Mouse (Mus musculus) adrenal gland, postnatal 10 days (tissue): ENCODE measurements around the gene Peli1. TPM values are rescaled to one million over a fixed set of nuclear protein-coding genes. Genes with fewer than 3 reads are reported as not detected.

Experiments
- DNase-seq: peaks from one replicate; pipeline ENCODE4 v3.0.0; 2021; ENCODE audit warnings: mixed read lengths
- total RNA-seq, 2 experiments: library from RNA; stranded (reverse); gene quantifications; 2 replicates each; pipeline ENCODE4 v1.2.3; 2021

Gene Peli1
- total RNA-seq, 2 experiments from 2014 or later, result 21.1 to 21.2 TPM

GRCm38 (mm10) chr11:21092621-21093020, 1.5 kb downstream of the Peli1 start:
- DNase-seq, result no peak

GRCm38 (mm10) chr11:21093081-21093815, 2.2 kb downstream of the Peli1 start:
- no peak for DNase-seq

- no peak for DNase-seq
These were observed 5.5 kb downstream of the Peli1 start for GRCm38 (mm10) chr11:21096590-21096989.

- DNase-seq, result no peak
These were observed 7.4 kb downstream of the Peli1 start for GRCm38 (mm10) chr11:21098457-21098856.

GRCm38 (mm10) chr11:21100704-21101103, 9.6 kb downstream of the Peli1 start:
- no peak for DNase-seq

- DNase-seq, result no peak
These were observed 10.2 kb downstream of the Peli1 start for GRCm38 (mm10) chr11:21101286-21101685.

- no peak for DNase-seq
These were observed 11.3 kb downstream of the Peli1 start for GRCm38 (mm10) chr11:21102273-21103005.

GRCm38 (mm10) chr11:21103186-21103585, 12.1 kb downstream of the Peli1 start:
- DNase-seq, result no peak

GRCm38 (mm10) chr11:21105393-21105792, 14.3 kb downstream of the Peli1 start:
- DNase-seq, result no peak

- DNase-seq, result no peak
These were observed 16.0 kb downstream of the Peli1 start for GRCm38 (mm10) chr11:21107120-21107519.

GRCm38 (mm10) chr11:21109279-21109678, 18.2 kb downstream of the Peli1 start:
- DNase-seq, result no peak

- DNase-seq, result no peak
These were observed 23.4 kb downstream of the Peli1 start for GRCm38 (mm10) chr11:21114516-21114915.

GRCm38 (mm10) chr11:21115804-21116203, 24.7 kb downstream of the Peli1 start:
- DNase-seq, result no peak

- DNase-seq, result no peak
These were observed 25.7 kb downstream of the Peli1 start for GRCm38 (mm10) chr11:21116623-21117295.

GRCm38 (mm10) chr11:21121737-21122136, 30.6 kb downstream of the Peli1 start:
- no peak for DNase-seq

GRCm38 (mm10) chr11:21122399-21122798, 31.3 kb downstream of the Peli1 start:
- no peak for DNase-seq

- no peak for DNase-seq
These were observed 40.6 kb downstream of the Peli1 start for GRCm38 (mm10) chr11:21131692-21132091.

GRCm38 (mm10) chr11:21134875-21135451, 43.9 kb downstream of the Peli1 start:
- no peak for DNase-seq

GRCm38 (mm10) chr11:21139453-21139852, 48.4 kb downstream of the Peli1 start:
- no peak for DNase-seq

GRCm38 (mm10) chr11:21141242-21141641, 50.2 kb downstream of the Peli1 start:
- no peak for DNase-seq

GRCm38 (mm10) chr11:21141755-21142154, 50.7 kb downstream of the Peli1 start:
- no peak for DNase-seq

- DNase-seq, result no peak
These were observed 58.4 kb downstream of the Peli1 start for GRCm38 (mm10) chr11:21149476-21149875.

GRCm38 (mm10) chr11:21150316-21150715, 59.2 kb downstream of the Peli1 start:
- no peak for DNase-seq
